ENCODE assay signal across 26 mouse cellular contexts in genomic region chr4:111019376-111019775, GRCm38 (mm10).
DNase-seq lines count a peak whose midpoint lies in the region; ATAC-seq lines count a peak whose summit lies in the region.
"Had no signal": no experiment of that assay in that cellular context is flagged by ENCODE, and none has a peak within 500 bp of the region (broad histone marks: within the 10 kb centered on the region; RNA-seq: fewer than 3 reads in every experiment).

No protein-coding gene starts in this region.

- H3K36me3 ChIP-seq in midbrain, embryonic 11.5 days (ENCODE audit: control insufficient read depth, insufficient read depth, low read length), result no peaks in the 10 kb centered on the region
- H3K36me3 ChIP-seq: embryonic facial prominence, embryonic 15.5 days; forebrain, embryonic 10.5 days; heart, embryonic 15.5 days; liver, embryonic 12.5 days; neural tube, embryonic 15.5 days had no signal

- H3K4me2 ChIP-seq in midbrain, embryonic 11.5 days, result no peak overlapping the region
- H3K4me2 ChIP-seq: embryonic facial prominence, embryonic 15.5 days; heart, embryonic 15.5 days; liver, embryonic 12.5 days; neural tube, embryonic 15.5 days had no signal

- no peaks in the 10 kb centered on the region for H3K4me1 ChIP-seq in midbrain, embryonic 11.5 days (ENCODE audit: control insufficient read depth, insufficient read depth, low read length)
- H3K4me1 ChIP-seq: embryonic facial prominence, embryonic 15.5 days; forebrain, embryonic 10.5 days; heart, embryonic 15.5 days; liver, embryonic 12.5 days; neural tube, embryonic 15.5 days had no signal

- no peak overlapping the region for H3K4me3 ChIP-seq in midbrain, embryonic 11.5 days (ENCODE audit: low read depth, low read length)
- H3K4me3 ChIP-seq: embryonic facial prominence, embryonic 15.5 days; forebrain, embryonic 10.5 days; heart, embryonic 15.5 days; liver, embryonic 12.5 days; neural tube, embryonic 15.5 days had no signal

- peak; percentile 29 for DNase-seq in layer of hippocampus, adult 11-12 months (ENCODE audit: low spot score)
- no peak for DNase-seq in layer of hippocampus, postnatal 10 days (ENCODE audit: low spot score in 2 of 2)
- peak; percentile 55 to 67 for DNase-seq in frontal cortex, adult 2 months (ENCODE audit: extremely low spot score in 1 of 2, low spot score in 1 of 2)
- DNase-seq in layer of hippocampus, postnatal 36 days, result peak; percentile 2 to 7
- DNase-seq in right cerebral cortex, postnatal 10 days (ENCODE audit: low spot score in 2 of 2), result peak; percentile 25 to 46
- DNase-seq in lung, postnatal 4 days, result no peak
- DNase-seq in thymus, postnatal 10 days (ENCODE audit: low spot score in 2 of 2), result no peak
- DNase-seq in midbrain, embryonic 11.5 days (ENCODE audit: low spot score, missing footprints), result no peak
- DNase-seq: adrenal gland, postnatal 36 days; cerebellum, adult 2 months; cerebellum, postnatal 36 days; gastrocnemius, postnatal 25 days; heart, postnatal 4 days; kidney, adult 11 months; kidney, postnatal 14 days; lung, adult 2 months; spleen, adult 18-20 months; thymus, adult 2 months had no signal

- no peak overlapping the region for H3K27ac ChIP-seq in midbrain, embryonic 11.5 days (ENCODE audit: low read depth, low read length)
- H3K27ac ChIP-seq: embryonic facial prominence, embryonic 15.5 days; forebrain, embryonic 10.5 days; heart, embryonic 15.5 days; liver, embryonic 12.5 days; neural tube, embryonic 15.5 days had no signal

- H3K9ac ChIP-seq in midbrain, embryonic 11.5 days (ENCODE audit: low read length), result no peak overlapping the region
- H3K9ac ChIP-seq: embryonic facial prominence, embryonic 15.5 days; heart, embryonic 15.5 days; liver, embryonic 12.5 days; neural tube, embryonic 15.5 days had no signal

- no peaks in the 10 kb centered on the region for H3K9me3 ChIP-seq in midbrain, embryonic 11.5 days (ENCODE audit: control insufficient read depth, low read length)
- H3K9me3 ChIP-seq: embryonic facial prominence, embryonic 15.5 days; forebrain, embryonic 10.5 days; heart, embryonic 15.5 days; liver, embryonic 12.5 days; neural tube, embryonic 15.5 days had no signal

- 91% methylated on average over 4 of the region's 4 CpGs for WGBS in midbrain, embryonic 11.5 days

- no peak for ATAC-seq in midbrain, embryonic 11.5 days (ENCODE audit: low FRiP score)
- ATAC-seq: activated CD4-positive, CD25-positive, alpha-beta regulatory T cell, adult 4 months; CD4-positive, CD25-positive, alpha-beta regulatory T cell, adult 4 months; liver, embryonic 12.5 days; midbrain, embryonic 16.5 days had no signal

- H3K27me3 ChIP-seq in midbrain, embryonic 11.5 days (ENCODE audit: control insufficient read depth, insufficient read depth, low read length), result no peaks in the 10 kb centered on the region
- H3K27me3 ChIP-seq: embryonic facial prominence, embryonic 15.5 days; heart, embryonic 15.5 days; liver, embryonic 12.5 days; neural tube, embryonic 15.5 days had no signal

Comparison
In these comparisons a context has a peak if more than half of its experiments do, and no peak if none do; other contexts are left out.
1. DNase-seq: peak in layer of hippocampus, adult 11-12 months (single experiment), frontal cortex, adult 2 months (2 of 2), layer of hippocampus, postnatal 36 days (2 of 2) and right cerebral cortex, postnatal 10 days (2 of 2); none in layer of hippocampus, postnatal 10 days (0 of 2), lung, postnatal 4 days (0 of 2), thymus, postnatal 10 days (0 of 2) and midbrain, embryonic 11.5 days (single experiment).